Mouse (Mus musculus): ENCODE measurements around the gene 2310022A10Rik.

2310022A10Rik gene

GRCm38 (mm10) chr7:27552931-27553513 lies at the start of gene 2310022A10Rik, which contains the start of gene Pld3:
Gene 2310022A10Rik, plus strand, starts transcription at chr7:27553233.
Gene Pld3, minus strand, starts transcription at chr7:27553218.
- in situ Hi-C loops (cut with MboI; ENCODE audit: low sequenced_read_pairs) = no loop called here

GRCm38 (mm10) chr7:27506765-27507370 lies 46.2 kb upstream of the 2310022A10Rik start:
- in situ Hi-C loops (cut with MboI; ENCODE audit: low sequenced_read_pairs) = no loop called here

- in situ Hi-C loops (cut with MboI; ENCODE audit: low sequenced_read_pairs) = no loop called here
Observed at GRCm38 (mm10) chr7:27507711-27508647, 45.1 kb upstream of the 2310022A10Rik start.

DNA sequence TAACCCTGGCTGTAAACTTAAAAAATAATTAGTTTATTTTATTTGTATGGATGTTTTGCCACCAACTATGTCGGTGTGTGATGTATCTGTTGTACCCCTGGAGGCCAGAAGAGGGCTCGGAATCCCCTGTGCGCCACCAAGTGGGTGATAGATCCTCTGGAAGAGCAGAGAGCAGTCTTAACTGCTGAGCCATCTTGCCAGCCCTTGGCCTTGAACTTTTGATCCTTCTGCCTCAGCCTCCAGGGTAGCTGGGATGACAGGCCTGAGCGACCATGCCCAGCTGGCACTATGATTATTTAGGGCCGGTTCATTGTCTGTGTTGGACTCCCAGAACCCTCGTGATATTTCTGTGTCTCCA lies 44.4 kb upstream of the 2310022A10Rik start:
- in situ Hi-C loops (cut with MboI; ENCODE audit: low sequenced_read_pairs) = no loop called here

GRCm38 (mm10) chr7:27510809-27511208 lies 42.2 kb upstream of the 2310022A10Rik start:
- in situ Hi-C loops (cut with MboI; ENCODE audit: low sequenced_read_pairs) = no loop called here

DNA sequence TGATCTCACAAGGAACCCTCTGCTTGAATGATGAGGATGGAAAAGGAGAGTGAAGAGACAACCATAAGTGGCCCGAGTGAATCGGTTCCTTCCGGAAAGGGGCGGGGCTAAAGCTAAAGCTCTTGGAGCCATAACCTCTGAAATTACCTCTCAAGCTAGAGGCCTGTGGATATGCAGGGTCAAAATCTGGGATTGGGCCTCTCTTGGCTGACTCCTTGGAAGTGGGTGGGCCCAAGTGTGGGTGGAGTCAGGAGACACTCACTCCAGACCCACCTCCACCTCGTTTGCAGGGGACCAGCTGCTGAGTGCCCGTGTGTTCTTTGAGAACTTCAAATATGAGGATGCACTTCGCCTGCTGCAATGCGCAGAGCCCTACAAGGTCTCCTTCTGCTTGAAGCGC lies 38.1 kb upstream of the 2310022A10Rik start:
- in situ Hi-C loops (cut with MboI; ENCODE audit: low sequenced_read_pairs) = no loop called here

DNA sequence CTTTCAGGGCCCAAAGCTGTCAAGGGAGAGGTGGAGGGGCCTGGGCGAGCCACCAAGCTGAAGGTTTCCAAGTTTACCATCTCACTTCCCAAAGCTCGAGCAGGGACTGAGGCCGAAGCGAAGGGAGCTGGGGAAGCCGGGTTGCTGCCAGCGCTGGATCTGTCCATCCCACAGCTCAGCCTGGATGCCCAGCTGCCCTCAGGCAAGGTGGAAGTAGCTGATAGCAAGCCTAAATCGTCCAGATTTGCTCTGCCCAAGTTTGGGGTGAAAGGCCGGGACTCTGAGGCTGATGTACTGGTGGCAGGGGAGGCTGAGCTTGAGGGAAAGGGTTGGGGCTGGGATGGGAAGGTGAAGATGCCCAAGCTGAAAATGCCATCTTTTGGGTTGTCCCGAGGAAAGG lies 34.7 kb upstream of the 2310022A10Rik start:
- in situ Hi-C loops (cut with MboI; ENCODE audit: low sequenced_read_pairs) = no loop called here

DNA sequence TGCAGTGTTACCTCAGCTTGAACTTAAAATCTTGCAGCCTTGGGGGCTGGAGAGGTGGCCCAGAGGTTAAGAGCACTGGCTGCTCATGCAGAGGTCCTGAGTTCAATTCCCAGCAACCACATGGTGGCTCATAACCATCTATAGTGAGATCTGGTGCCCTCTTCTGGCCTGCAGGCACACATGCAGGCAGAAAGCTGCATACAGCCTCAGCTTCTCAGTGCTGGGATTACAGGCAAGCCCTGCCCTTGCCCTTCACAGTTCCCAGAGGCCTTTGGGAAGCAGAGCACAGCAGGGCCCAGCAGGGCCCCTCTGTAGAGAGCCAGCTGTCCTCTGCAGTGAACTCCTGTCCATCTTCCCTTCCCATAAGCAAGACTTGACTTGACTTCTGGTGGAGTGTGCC lies 32.9 kb upstream of the 2310022A10Rik start:
- in situ Hi-C loops (cut with MboI; ENCODE audit: low sequenced_read_pairs) = no loop called here

DNA sequence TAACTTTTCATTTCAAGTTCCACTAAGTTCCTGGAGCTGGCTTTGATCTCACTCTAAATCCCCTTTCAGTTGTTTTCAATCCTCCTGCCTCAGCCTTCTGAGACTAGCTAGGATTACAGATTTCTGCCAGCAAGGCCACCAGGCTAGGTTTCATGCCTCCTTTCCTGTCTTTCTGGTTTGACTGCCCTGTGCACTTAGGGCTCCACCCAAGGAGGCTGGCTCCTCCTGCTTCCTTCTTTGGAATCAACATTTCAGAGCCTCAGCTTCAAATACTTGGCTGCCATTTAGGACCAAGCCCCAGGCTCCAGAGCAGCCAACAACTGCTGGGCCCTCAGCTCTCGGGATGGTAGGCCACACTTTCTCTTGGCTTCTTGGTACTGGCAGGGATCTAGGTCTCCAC lies 32.4 kb upstream of the 2310022A10Rik start:
- in situ Hi-C loops (cut with MboI; ENCODE audit: low sequenced_read_pairs) = no loop called here

DNA sequence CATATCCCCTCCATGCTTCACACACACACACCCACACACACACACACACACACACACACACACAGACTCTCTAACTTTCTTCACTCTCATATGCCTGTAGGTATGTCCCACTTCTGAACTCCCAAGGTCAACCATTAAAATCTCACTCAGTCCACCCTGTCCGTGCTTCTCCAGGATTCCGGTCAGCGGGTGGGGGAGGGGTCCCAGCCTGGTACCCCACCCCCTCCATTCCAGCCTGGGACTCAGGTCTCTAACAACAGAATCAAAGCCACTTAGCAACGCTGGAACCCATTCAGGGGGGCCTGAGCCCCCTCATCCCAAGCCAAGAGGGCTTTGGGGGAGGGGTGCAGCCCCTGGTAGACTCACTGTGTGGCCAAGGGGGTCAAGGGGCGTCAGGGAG lies 30.1 kb upstream of the 2310022A10Rik start, which contains the start of gene Hipk4:
Gene Hipk4, plus strand, starts transcription at position 301 of the 400 bp plus-strand sequence.
- in situ Hi-C loops (cut with MboI; ENCODE audit: low sequenced_read_pairs) = no loop called here

DNA sequence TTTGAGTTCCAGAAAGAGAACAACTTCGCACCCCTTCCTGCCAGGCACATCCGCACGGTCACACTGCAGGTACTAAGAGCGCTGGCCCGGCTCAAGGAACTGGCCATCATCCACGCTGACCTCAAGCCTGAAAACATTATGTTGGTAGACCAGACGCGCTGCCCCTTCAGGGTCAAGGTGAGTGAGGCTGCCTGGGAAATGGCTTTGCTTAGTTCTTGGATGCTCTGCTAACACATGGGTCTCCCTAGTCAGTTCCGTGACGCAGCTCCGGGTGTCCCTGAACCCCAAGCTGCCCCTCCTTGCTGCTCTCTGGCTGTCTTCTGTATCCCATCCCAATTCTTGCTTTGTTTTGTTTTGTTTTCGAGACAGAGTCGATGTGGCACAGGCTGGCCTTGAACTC lies 29.2 kb upstream of the 2310022A10Rik start:
- in situ Hi-C loops (cut with MboI; ENCODE audit: low sequenced_read_pairs) = no loop called here

DNA sequence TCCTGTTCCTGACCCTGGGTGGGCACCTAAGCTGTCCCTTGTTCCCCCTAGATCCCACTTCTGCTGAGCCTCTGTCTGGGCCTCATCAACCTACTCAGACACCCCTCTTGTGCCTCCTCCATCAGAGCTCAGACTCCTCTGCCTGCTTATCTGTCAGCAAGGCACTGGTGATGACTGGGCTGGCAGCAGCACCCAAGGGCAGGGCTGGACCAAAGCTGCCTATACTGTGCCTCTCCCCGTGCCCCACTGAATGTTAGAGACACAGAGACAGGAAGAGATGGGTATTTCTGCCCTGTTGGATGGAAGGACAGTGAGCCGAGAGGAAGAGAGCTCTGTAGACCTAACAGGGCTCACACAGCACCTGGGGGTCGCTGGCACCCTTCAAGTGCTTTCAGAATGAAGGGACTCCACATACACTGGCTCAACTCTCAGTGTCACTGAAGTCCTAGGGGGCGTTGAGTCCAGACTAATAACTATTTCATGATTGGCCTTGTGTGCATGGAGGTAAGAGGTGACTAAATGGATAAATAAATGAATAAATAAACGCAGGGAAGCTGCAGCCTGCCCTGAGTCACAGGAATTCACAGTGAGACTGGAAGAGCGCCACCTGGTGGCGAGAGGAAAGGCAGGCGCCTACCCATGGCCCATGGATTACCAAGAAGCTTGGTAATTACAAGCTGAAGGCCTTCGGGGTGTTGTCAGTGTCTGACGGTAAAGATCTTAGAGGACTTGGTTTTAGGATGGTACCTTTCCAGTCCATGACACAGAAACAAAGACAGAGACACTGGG lies 26.8 kb upstream of the 2310022A10Rik start:
- in situ Hi-C loops (cut with MboI; ENCODE audit: low sequenced_read_pairs) = no loop called here

DNA sequence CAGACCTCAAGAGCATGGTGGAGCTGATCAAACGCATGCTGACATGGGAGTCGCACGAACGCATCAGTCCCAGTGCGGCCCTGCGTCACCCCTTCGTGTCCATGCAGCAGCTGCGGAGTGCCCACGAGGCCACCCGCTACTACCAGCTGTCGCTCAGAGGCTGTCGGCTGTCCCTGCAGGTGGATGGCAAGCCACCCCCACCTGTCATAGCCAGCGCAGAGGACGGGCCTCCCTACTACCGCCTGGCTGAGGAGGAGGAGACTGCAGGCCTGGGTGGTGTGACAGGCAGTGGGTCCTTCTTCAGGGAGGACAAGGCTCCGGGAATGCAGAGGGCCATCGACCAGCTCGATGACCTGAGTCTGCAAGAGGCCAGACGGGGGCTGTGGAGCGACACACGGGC lies 24.0 kb upstream of the 2310022A10Rik start:
- in situ Hi-C loops (cut with MboI; ENCODE audit: low sequenced_read_pairs) = no loop called here

DNA sequence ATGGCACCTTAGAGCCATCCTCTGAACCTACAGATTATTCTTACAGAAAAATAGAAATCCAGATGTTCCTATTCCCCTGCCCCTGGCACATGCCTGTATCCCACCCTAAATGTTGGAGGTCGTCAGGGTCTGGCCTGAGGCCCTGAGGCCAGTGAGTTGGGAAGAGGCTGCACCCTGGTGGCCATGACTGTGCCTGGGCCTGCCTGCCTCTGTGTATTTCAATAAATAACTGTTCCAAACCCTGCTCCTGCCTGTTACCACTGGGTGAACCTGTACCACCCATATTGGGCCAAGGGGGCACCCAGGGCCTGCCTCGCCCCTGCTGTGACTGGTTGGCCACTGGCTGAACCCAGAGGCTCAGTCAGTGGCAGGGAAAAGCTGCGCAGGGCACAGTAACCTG lies 22.1 kb upstream of the 2310022A10Rik start:
- in situ Hi-C loops (cut with MboI; ENCODE audit: low sequenced_read_pairs) = no loop called here

DNA sequence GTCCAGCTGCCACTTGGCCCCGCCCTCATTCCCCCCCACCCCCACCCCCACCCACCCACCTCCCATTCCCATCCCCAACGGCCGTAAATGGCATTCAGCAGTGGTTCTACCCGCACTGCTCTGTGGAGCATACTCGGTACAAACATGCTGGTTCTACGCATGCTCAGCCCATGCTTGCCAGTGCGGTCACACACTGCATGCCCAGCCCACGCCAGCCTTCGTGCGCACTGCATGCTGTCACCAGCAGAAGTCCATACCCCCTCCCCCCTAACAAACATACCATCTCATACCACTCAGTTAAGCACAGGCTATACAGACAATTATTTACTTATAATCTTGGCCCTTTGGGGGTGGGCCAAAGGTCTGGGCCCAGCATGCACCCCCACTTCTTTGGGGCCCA lies 21.3 kb upstream of the 2310022A10Rik start:
- in situ Hi-C loops (cut with MboI; ENCODE audit: low sequenced_read_pairs) = no loop called here

- in situ Hi-C loops (cut with MboI; ENCODE audit: low sequenced_read_pairs) = no loop called here
Observed at GRCm38 (mm10) chr7:27532480-27533050, 20.5 kb upstream of the 2310022A10Rik start.

- in situ Hi-C loops (cut with MboI; ENCODE audit: low sequenced_read_pairs) = no loop called here
Observed at GRCm38 (mm10) chr7:27535386-27535785, 17.6 kb upstream of the 2310022A10Rik start.

DNA sequence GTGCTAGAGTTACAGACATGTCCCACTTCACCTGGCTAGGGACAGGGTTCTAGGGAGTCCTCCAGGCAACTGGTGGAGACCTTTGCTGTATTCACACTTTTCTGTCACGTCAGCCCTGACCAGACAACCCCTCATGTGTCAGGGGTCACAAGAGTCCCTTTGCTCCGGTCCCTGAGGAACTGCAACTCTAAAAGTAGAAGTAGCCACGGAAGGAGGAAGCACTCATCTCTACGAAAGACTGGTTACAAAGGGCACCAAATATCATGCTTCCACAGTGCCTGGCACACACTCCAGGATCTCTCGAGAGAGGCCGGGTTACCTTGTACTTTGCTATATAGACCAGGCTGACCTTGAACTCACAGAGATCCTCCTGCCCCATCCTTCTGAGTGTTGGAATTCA lies 16.4 kb upstream of the 2310022A10Rik start:
- in situ Hi-C loops (cut with MboI; ENCODE audit: low sequenced_read_pairs) = no loop called here

GRCm38 (mm10) chr7:27537998-27538397 lies 15.0 kb upstream of the 2310022A10Rik start:
- in situ Hi-C loops (cut with MboI; ENCODE audit: low sequenced_read_pairs) = no loop called here

DNA sequence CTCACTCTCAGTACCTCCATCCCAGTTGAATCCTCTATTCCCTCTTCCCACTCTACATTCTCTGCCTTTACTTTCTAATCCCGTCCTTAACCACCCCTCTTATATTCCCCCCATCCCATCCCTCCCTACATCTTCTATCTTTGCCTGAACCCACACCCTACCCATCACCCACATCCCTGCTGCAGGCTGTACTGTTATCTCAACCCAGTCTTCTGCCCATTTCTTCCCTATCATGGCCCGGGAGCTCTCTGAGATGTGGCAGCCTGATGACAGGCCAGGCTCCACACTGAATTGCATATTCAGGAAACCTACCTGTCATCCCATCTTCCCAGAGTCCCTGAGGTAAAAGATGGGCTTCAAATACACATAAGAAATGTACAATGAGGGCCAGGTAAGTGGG lies 14.2 kb upstream of the 2310022A10Rik start:
- in situ Hi-C loops (cut with MboI; ENCODE audit: low sequenced_read_pairs) = no loop called here

DNA sequence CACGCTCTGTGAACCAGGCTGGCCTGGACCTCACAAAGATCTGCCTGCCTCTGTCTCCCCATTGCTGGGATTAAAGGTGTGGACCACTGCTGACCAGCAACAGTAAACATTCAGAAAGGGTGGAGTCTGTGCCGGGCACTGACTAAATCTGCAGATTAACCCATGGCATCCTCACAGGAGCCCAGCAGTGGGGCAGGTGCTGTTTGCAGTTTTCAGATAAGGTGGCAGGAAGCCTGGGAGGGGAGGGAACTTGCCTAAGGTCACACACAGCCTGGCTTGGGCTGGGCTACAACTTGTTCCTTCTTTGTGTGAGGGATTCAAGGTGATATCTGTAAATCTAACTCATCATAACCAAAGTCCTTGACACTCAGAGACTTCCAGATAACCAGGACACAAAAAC lies 12.5 kb upstream of the 2310022A10Rik start:
- in situ Hi-C loops (cut with MboI; ENCODE audit: low sequenced_read_pairs) = no loop called here
